Mouse (Mus musculus) thymus, adult 2 months (tissue): ENCODE measurements around the gene 2010111I01Rik.

ENCODE experiments used
- CTCF ChIP-seq: fragments of 200-500 bp; IDR thresholded peaks from 2 replicates; pipeline ENCODE4 v1.5.1; 2012; ENCODE audit warnings: mild to moderate bottlenecking, control low read depth, low read length, moderate library complexity, borderline replicate concordance; ENCODE audit not compliant: control insufficient read depth, poor library complexity, insufficient read depth; ENCODE audit errors: extremely low read depth
- POLR2A ChIP-seq: fragments of 200-500 bp; IDR thresholded peaks from 2 replicates; pipeline ENCODE4 v1.6.1; 2012; ENCODE audit warnings: mild to moderate bottlenecking, low read length, control low read depth, moderate library complexity; ENCODE audit not compliant: control insufficient read depth, poor library complexity, insufficient read depth; ENCODE audit errors: extremely low read depth

DNA sequence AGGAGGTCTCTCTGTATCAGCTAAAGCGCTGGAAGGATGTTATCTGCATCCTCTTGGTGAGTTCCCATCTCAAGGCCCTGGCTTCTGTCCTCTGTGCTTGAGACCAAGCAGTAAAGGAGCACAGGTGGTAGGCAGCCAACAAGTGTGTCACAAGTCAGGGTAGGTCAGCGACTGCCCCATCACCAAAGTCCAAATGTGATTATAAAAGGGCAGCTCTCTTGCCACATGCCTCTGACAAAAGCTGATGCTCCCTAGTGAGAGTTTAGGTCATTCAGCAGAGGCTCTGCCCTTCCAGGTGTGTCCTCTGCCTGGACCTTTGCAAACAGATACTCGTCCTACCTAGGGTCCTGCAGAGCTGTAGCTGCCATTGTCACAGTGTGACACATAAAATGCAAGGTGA lies 263.1 kb downstream of the 2010111I01Rik start:
- no peak for TF ChIP-seq POLR2A
- no peak for TF ChIP-seq CTCF
